Mouse (Mus musculus) kidney, adult 11 months (tissue): ENCODE measurements around the gene Dtd1.

Source experiments
- DNase-seq: peaks from one replicate; pipeline ENCODE4 v3.0.0; 2022

Gene Dtd1

DNA sequence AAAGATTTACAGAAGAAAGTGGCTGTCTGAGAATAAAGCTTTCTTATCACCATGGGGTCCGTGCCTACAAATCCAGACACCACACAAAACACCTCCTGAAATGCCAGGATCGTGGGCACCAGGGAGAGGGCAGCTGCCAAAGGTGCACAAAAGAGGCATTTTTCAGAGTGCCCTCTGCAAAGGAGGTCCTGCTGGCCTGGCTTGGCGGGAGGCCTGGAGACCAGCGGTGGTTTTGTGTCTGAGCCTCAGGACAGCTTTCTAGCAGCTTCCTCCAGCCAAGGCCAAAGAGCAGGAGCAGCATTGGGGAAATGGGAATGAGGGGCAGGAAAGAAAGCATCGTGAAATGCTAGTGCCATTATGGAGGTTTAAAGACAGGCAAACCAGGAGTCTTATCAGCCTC lies 118.6 kb downstream of the Dtd1 start:
- DNase-seq: no peak

DNA sequence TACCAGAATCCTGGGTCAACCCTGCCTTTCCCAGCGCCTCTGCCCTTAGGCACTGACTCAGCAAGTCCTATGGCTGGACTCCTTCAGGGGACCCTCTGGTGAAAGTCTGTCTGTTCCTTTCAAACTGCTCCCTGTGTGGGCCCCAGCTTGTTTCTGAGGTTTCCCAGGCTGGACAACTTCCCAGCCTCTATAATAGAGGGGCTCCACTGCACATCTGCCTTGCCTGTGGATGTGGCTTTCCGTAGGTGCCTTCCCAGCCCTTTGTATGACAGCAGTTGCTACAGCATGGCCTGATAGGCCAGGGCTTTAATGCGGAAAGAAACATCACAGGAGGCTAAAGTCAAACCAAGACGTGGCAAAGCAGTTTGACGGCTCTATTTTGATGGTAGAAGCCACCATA lies 119.6 kb downstream of the Dtd1 start:
- no peak for DNase-seq

GRCm38 (mm10) chr2:144719718-144720117 lies 120.0 kb downstream of the Dtd1 start:
- no peak for DNase-seq

GRCm38 (mm10) chr2:144720407-144720959 lies 120.8 kb downstream of the Dtd1 start:
- DNase-seq: no peak

DNA sequence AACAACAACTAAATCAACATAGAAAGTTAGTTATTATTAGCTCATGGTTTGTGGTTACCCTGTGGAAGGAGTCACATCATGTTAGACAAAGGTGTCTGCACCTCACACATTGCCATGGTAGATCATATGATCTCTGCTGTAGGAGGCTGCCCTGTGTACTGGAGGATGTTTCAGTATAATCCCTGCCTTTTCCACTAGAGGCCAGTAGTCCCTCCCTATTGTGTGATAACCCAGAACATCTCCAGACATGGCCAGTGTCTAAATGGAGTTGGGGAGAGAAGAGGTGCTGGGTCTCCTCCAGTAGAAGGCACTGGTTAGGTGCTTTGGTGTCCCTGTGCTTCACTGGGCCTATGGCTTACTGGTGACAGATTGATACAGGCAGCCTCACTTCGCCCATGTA lies 125.0 kb downstream of the Dtd1 start:
- no peak for DNase-seq

- no peak for DNase-seq
Observed at GRCm38 (mm10) chr2:144727136-144727535, 127.4 kb downstream of the Dtd1 start.

- no peak for DNase-seq
Observed at GRCm38 (mm10) chr2:144729776-144730175, 130.1 kb downstream of the Dtd1 start.

GRCm38 (mm10) chr2:144738161-144738560 lies 138.5 kb downstream of the Dtd1 start:
- no peak for DNase-seq

DNA sequence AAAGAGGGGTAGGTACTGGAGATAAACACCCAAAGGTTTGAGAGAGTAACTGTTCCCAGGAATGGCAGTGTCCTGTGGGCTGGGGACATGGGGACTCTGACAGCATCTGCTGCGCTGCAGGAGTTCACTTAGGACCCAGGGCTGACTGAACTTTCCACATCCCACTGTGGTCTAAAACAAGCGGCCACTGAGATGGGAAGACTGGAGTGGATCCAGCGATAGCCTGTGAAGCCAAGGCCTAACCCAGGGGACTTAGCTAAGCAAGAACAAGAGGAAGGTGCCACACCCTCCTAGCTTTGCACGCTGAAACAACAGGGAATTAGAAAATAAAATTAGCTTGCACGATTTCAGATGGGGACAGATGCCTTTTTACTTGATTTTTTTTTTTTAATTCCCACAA lies 138.9 kb downstream of the Dtd1 start:
- no peak for DNase-seq

GRCm38 (mm10) chr2:144740577-144740997 lies 140.9 kb downstream of the Dtd1 start:
- DNase-seq: peak; percentile 23

- DNase-seq: no peak
Observed at GRCm38 (mm10) chr2:144741973-144742372, 142.3 kb downstream of the Dtd1 start.

- DNase-seq: no peak
Observed at GRCm38 (mm10) chr2:144743316-144743715, 143.6 kb downstream of the Dtd1 start.

GRCm38 (mm10) chr2:144745266-144745665 lies 145.6 kb downstream of the Dtd1 start:
- DNase-seq: no peak

DNA sequence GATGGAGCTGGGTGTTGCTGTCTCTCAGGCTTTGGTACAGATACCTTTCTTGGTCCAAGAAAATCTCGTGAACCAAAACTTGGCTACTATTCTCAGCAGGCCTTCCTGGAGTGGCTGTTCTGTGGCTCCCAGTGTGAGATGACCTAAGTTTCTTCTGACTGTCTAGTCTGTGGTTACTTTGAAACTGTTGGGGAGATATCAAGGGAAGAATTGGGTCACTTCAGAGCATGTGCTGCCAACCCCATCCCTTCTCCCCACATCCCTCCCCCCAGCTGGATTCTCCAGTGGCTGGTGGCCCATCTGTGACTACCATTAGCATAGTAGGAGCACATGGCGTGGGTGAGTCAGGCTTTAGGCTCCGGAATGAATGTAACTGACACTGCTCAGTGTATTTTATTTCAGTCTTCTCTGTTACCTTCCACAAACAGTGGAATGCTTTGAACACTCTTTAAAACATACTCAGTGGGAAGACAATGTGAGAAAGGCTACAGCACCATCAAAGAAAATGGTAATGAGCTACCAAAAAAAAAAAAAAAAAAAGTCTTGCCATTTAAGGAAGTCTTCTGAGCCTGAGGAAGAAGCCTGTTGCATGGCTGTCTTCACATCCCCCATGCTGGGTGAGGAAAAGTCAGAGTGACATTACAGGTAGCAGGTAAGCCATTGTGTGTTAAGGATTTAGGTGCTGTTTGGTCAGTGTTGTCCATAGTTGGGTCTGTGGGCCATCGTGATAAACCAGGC lies 146.5 kb downstream of the Dtd1 start:
- no peak for DNase-seq

DNA sequence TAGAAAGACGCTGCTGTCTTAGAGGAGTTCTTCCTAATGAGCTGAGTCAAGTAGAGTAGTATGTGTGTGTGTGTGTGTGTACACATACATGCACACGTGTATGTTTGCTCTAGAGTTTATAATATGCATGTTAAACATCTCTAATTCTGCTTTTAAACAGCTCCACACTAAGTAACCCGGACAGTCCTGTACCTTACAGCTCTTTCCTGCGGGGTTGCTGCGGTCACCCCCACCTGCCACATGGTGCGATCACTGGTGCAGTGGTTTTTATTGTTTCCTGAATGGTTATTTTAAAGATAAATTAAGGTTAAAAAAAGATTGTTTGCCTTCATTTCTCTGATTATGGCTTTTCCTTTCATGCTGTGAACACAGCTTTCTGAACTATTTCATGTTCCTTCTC lies 153.9 kb downstream of the Dtd1 start:
- no peak for DNase-seq

DNA sequence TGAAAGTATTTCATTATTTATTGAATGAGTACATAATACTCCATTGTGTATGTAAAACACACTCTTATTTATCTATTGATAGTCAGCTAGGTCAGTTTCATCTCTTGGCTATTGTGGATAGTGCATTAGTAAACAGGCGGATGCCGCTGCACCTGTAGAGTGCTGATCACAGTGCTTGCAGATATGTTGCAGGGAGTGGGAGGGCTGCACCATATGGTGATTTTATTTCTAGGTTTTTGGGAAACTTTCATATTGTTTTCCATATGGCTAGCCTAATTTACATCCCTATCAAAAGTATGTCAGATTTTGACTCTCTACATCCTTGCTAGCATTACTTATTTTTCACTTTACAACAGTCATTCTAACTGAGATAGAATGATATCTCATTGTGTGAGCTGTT lies 155.3 kb downstream of the Dtd1 start:
- no peak for DNase-seq

DNA sequence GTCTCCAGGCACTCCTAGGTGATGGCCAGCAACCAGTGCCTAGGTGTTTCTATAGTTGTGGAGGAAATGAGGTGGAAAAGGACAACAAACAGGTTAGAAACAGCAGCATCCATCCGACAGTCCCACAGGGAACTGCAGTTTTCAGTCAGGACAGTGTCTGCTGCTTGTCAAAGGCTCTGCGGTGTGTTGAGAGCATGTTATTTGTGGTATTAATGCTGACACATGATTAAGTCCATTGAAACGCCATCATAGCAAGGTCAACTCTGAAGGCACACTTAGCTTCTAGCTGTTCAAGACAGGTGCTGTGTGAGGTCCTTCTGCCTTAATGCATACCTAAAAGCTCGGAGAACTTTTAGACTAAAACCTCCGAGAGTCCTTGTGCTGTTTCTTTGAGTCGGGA lies 161.0 kb downstream of the Dtd1 start:
- no peak for DNase-seq

DNA sequence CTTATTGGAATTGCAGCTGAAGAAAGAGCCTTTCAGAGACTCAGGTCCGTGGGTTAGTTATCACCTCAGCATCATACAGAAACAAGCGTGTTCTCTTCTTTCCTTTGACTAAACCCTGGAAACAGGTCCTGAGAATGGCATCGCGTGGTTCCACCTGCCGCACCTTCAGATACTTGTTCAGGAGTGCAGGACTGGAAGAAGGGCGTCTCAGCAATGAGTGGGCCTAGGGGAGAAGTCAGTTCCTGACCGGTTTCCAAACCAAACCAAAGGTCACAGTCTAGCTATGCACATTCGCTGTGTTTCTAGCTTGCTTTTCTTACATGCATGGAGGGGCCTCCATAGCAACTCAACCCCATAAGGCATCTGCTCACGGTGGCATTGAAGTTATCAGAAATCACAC lies 164.0 kb downstream of the Dtd1 start:
- DNase-seq: no peak

DNA sequence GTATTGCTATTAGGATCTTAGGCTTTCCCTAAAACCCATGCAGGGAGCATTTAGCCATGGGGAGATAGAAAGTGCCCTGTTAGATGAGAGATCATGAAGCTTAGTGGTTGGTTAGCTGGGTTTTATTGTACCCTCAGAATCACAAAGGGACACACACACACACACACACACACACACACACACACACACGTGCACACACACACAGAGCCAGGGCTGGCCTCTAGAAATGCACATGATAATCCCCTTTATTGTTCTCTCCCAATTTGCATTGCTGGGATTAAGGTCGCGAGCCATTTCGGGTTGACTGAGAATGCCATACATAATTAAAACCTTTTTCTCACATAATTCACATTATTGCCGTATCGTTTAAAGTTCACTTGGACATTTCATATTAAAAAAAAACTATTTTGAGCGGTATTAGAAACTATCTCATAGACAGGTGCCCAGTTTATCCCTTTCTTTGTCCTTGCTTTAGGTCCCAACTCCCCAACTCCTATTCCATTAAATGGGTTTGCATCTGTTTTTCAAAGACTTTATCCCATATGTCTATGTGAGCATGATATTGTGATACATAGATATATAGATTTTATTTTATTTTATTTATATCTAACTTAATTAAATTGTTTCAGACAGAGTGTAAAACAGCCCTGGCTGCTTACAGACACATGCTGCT lies 164.6 kb downstream of the Dtd1 start:
- DNase-seq: no peak

DNA sequence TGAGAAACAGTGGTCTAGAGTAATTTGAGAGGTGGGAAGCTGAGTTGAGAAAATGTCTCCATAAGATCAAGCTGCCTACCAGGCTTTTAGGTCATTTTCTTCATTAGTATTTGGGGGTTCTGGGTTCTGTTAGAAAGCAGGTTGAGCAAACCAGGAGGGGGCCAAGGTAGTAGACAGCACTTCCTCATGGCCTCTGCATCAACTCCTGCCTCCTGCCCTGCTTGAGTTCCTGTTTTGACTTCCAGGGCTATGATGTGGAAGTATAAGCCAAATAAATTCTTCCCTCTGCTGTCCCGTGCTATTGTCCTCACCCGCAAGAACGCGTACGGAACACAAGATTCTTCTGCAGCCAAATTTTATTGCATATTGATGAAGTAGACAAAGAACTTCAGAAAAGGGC lies 165.5 kb downstream of the Dtd1 start:
- DNase-seq: no peak

GRCm38 (mm10) chr2:144768375-144769117 lies 168.8 kb downstream of the Dtd1 start:
- DNase-seq: no peak

- DNase-seq: no peak
Observed at GRCm38 (mm10) chr2:144769118-144769496, 169.4 kb downstream of the Dtd1 start.

GRCm38 (mm10) chr2:144769556-144769955 lies 169.9 kb downstream of the Dtd1 start:
- DNase-seq: no peak

DNA sequence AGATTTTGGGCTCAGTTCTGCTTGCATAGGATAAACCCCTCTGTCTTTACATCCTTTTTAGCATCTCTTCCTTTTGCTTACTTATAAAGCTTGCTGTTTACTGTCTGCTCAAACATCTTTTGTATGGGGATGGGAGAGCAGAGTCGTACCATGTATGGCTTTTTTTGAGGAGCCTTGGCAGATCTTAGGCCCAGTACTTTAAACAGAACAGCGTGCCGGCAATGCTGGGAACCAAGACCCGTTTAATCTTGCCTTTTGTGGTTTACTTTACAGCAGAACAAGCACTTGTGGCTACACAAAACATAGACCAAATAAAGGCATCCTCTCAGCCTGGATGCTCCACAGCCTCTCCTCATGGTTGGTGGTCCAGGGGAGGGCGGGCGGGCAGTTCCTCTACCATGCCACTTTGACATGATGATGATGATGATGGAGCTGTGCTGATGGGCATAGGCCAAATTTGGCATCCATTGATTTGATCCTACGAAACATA lies 170.8 kb downstream of the Dtd1 start:
- no peak for DNase-seq
